Mouse (Mus musculus) skeletal muscle tissue, adult 2 months (tissue): Measurements from ENCODE around the gene Tpcn2.

Experiments
- DNase-seq: peaks from one replicate; pipeline ENCODE4 v3.0.0-alpha.2; 2012; ENCODE audit warnings: low read depth, low spot score

Tpcn2 gene

GRCm38 (mm10) chr7:145242851-145243712 lies 40.7 kb downstream of the Tpcn2 start:
- peak; percentile 54 for DNase-seq

DNA sequence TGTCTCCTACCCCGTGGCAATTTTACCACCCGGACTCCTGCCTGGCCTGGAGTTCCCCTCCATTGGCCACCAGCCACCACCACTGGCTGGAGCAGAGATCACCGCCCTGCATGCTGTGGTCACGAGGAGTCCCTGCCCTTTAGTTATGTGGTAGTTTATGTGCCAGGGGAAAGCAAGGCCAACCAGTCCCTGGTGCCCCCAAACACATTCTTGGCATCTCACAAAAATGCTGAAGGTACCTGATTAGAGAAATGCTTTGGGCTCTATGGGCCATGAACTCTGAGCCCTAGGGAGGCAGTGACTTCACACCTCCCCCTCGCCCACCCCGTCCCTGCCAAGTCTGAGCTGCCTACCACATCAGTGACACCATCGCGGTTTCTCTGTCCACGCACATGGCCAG lies 41.8 kb downstream of the Tpcn2 start:
- no peak for DNase-seq

GRCm38 (mm10) chr7:145240929-145241328 lies 42.9 kb downstream of the Tpcn2 start:
- no peak for DNase-seq

- DNase-seq = no peak
Observed at GRCm38 (mm10) chr7:145239736-145240505, 43.9 kb downstream of the Tpcn2 start.

DNA sequence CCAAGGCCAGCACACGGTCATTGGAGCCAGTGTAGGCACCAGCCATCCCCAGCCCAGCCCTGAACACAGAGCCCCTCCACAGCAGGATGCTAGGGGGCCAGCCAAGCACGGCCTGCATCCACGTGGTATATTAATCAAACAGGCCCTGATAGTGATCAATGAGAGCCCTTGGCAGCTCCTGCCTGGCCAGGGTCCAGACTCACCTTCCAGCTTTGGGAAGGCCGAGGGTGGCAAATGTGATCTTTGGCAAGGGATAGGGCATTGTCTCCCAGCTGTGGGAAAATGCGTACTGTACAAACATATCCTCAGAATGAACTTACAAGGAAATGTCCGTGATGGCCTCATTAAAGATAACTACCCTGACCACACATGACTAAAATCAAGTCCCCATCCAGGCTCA lies 44.7 kb downstream of the Tpcn2 start:
- DNase-seq = no peak

DNA sequence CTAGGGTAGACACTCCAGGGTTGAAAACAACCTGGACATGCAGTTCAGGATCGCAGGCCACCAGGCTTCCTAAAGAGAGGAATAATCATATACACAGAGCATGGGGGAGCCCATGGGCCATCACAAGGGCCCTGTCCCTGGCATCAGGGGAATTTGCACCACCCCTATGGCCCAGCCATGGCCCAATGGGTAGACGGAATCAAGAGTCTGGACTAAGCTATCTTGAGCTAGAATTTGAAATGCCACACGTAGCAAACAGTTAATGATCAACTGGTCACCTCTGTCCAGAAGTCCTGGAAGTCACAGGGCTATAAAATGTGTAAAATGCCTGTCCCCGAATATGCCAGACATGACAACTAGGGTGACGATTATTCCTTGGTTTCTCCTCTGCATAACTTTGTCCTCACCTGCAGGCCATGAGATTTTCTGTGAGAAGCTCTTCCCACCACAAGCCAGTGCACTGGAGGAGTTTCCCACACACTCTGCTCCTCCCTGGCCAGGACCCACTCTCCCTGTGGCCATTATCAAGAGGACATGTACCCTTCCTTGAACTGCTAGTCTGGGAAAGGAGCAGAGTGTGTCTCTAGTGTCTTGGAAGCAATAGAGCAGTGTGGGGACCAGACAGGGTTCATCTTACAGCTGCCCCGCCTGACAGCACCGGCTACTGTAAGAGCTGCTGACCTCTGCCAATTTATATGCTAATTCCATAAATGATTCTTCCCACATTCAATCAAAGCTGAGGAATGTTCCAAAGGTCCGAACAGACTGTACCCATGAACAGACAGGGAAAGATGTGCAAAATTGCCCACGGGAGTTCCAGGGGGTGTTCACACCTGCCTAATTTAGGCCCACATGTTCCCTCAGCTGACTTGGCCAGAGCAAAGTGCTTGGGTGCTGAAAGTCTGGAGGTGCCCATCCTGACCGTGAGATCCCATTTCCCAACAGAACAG lies 48.7 kb downstream of the Tpcn2 start:
- DNase-seq = no peak

DNA sequence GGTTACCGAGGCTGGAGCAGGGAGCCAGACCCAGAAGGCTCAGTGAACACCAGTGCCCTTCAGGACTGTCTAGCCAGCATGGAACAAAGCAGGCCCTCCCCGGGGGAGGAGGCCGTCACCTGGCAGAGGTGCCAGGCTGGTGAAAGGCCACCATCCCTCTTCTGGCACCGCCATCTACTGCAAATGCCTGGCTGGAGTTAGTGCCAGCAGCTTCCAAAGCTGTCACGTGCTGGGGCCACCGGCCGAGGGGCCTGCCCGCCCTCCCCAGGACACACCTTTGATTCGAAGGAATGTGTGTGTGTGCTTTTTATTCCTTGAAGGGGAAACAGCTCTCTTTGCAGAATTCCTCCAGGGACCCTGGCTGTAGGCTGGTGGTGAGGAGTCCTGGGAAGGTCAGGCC lies 52.2 kb downstream of the Tpcn2 start:
- DNase-seq = no peak

DNA sequence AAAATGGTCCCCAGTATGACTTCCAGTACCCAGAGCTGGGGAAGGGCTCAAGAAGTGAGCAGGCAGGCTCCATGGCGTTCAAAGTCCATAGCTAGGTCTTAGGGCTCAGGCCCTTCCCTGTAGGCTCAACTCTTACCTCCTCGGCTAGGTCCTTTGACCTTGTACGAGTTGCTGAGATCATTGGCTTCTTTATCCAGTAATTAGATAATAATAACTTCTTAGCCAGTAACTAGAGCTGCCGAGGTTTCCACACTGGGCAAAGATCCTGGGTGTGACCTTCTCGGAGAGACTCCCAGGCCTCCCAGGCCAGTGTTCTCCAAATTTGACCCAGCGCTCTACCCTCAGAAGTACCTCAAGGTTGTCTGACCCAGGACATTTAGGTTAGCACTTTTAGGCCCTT lies 57.2 kb downstream of the Tpcn2 start:
- DNase-seq = peak; percentile 78

DNA sequence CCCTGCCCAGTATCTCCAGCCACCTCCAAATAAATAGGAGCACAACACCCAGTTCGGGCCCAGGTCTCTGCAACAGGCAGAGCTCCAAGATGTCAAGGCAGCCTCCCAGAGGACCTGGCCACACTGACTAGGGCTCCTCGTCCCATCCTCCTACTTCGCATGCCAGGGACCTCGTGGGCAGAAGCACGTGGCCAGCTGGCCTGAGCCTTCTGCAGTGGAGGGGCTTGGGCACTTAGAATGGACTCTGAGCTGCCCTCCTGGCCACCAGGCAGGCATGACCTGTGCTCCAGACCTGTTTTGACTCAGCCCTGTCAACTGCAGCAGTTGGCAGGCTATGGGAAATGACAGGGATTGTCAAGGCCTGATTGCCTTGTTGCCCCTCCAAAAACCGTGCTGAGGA lies 58.2 kb downstream of the Tpcn2 start:
- no peak for DNase-seq

DNA sequence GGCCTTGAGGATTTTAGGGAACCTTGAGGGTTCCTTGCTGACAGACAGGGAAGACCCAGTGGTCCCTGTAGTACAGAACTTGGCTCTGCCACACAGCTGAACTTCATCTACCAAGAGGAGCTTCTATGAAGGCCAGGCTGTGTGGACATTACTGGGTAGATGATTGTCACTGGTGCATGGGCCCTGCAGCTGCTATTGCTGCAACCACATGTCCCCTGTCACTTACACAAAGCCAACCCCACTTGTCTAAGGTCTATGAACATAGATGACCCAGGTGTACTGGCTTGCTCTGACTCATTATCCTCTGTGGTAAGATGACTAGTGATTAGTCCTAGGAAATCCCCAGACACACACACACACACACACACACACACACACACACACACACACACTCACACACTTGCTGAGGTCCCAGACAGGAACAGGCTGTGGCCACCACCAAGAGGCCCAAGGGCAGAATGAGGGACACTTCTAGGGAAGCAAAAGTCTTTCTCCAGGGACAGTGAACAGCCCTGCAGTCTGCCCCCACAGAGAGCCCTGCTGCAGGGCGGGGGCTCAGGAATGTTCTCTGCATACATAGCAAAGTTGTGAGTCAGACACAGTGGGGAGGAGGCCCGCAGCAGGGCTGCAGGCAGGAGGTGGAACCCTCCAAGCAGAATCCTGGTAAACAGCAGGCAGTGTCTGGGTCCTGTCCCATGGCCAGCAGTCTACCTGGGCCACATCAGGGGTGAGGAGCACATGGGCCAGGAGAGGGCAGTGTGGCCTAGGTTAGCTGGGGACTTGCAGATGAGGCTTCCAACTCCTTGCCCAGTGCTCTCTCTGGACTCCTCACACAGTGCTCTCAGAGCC lies 61.7 kb downstream of the Tpcn2 start:
- peak; percentile 63 for DNase-seq

DNA sequence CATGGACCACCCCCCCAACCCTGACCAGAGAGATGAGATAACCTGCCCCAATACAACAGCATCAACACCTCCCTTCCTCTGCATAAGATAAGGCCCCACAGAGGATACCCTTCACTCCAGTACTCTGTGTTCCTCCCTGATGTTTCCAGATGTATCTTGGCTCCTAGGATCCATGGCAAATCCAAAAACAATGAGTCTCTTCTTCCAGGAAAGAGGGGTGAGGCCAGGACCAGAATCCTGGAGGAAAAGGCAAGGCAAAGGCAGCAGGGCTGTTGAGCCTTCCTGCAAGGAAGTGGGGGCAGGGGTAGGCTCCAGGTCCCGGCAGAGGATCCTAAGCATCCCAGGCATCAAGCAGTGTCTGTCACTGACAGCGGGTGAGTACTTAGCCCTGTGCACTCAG lies 62.5 kb downstream of the Tpcn2 start:
- DNase-seq = peak; percentile 52

- DNase-seq = no peak
Observed at GRCm38 (mm10) chr7:145219420-145219831, 64.4 kb downstream of the Tpcn2 start.

GRCm38 (mm10) chr7:145216591-145216990 lies 67.2 kb downstream of the Tpcn2 start:
- no peak for DNase-seq

- no peak for DNase-seq
Observed at GRCm38 (mm10) chr7:145215476-145215875, 68.3 kb downstream of the Tpcn2 start.

GRCm38 (mm10) chr7:145211680-145212659 lies 71.8 kb downstream of the Tpcn2 start:
- no peak for DNase-seq

- no peak for DNase-seq
Observed at GRCm38 (mm10) chr7:145210477-145211070, 73.2 kb downstream of the Tpcn2 start.

DNA sequence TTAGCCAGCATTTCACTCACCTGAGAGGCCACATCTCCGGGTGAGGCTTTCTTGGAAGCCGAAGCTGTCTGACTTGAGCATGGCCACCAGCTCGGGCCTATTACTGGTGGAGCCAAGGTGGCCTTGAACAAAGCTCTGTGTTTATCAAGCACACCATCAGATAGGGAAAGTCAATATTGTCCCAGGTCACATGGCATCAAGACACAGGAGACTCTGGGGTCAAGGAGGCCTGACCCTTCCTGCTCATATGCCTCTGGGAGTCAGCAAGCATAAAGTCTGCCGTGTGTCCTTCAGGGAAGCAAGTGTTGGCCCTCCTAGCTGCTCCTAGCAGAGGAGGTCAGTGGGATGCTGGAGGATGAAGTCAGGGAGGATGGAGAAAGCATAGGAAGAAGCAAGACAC lies 75.8 kb downstream of the Tpcn2 start, which contains the start of gene 1810010D01Rik:
TSS of gene 1810010D01Rik (minus strand) at position 114 of the 400 bp plus-strand sequence.
- DNase-seq = no peak

- DNase-seq = no peak
Observed at GRCm38 (mm10) chr7:145206801-145207200, 77.0 kb downstream of the Tpcn2 start.

DNA sequence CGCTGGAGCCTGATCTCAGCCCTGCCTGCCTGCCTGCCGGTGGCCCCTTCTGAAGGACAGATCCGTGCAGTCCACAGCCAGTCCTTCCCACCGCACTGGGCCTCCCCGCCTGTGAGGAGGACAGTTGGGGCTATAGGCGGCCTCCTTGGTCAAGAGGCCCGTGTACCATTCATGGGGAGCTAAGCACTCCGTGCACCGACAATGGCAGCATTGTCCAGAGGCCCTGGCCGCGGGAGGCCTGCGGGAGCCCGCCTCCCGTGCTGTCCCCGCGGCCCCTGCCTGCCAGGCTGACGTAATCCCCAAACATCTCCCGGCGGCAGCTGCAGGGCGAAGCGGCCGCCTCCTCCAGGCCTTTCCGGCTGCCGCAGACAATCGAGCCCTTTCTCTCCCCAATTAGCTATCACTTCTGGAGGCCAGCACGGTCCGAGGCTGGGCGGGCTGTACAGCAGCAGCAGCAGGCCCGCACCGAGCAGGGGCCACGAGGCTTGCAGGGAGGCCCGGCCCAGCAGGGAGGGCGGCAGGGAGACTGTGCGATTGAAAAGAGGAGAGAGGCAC lies 77.7 kb downstream of the Tpcn2 start:
- DNase-seq = peak; percentile 55
